Mouse (Mus musculus): Measurements from ENCODE around the gene Adamts20.

Gene Adamts20

DNA sequence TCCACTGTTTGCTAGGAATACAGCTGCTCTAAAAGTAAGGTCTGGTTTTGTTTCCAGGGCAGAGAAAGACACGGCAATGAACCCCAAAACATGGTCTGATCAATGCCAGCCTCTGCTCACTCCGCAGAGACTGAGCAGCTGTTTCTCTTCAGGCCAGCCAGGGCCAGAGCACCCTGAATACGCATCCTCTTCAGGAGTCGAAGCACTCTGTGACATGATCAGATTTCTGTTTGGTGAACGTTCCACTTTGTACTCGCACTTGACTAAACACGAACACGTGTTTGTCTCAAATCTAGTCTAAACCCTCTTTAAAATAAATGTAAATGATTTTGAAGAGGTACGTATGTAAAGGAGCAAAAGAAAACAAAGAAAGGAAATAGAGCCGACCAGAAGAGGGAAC lies 130.6 kb downstream of the Adamts20 start:
- DNase-seq, result no peak

DNA sequence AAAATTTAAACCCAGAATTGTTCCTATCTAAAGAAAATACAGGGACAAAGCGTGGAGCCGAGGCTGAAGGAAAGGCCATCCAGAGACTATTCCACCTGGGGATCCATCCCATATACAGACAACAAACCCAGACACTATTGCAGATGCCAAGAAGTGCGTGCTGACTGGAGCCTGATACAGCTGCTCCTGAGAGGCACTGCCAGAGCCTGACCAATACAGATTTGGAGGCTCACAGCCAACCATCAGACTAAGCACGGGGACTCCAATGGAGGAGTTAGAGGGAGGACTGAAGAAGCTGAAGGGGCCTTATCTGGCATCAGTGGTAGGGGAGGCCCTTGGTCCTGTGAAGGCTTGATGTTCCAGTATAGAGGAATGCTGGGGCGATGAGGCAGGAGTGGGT lies 138.6 kb downstream of the Adamts20 start:
- DNase-seq, result no peak

- peak; percentile 52 for DNase-seq
These were observed 139.6 kb downstream of the Adamts20 start for GRCm38 (mm10) chr15:94325509-94326181.

GRCm38 (mm10) chr15:94316171-94316570 lies 149.0 kb downstream of the Adamts20 start:
- DNase-seq, result no peak

DNA sequence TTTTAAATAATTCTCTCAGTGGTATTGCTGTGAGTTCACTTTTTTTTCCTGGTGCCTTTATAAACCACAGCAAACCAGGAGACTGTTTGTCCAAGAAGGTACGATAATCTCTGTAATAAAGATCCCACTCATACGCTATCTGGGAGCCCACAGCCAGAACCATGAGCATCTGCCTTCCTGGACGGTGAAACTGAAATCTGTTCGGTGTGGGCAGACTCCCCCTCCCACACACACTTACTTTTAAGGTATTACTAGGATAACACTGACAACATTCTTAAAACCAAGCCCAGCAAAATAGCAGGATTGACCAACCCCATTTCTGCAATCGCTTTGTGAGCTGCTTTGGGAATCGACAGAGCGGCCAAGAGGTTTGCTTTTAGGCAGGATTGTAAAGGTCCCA lies 155.5 kb downstream of the Adamts20 start:
- DNase-seq, result no peak

GRCm38 (mm10) chr15:94307888-94308287 lies 157.3 kb downstream of the Adamts20 start:
- DNase-seq, result no peak

GRCm38 (mm10) chr15:94303151-94303550 lies 162.1 kb downstream of the Adamts20 start:
- DNase-seq, result no peak

GRCm38 (mm10) chr15:94294084-94294483 lies 171.1 kb downstream of the Adamts20 start:
- no peak for DNase-seq

GRCm38 (mm10) chr15:94288015-94288414 lies 177.2 kb downstream of the Adamts20 start:
- no peak for DNase-seq

- no peak for DNase-seq
These were observed 177.7 kb downstream of the Adamts20 start for GRCm38 (mm10) chr15:94287495-94287894.

GRCm38 (mm10) chr15:94276418-94276817 lies 188.8 kb downstream of the Adamts20 start:
- DNase-seq, result no peak

- DNase-seq, result peak; percentile 90
These were observed 199.6 kb downstream of the Adamts20 start for GRCm38 (mm10) chr15:94265630-94266029.

GRCm38 (mm10) chr15:94264497-94264879 lies 200.7 kb downstream of the Adamts20 start:
- no peak for DNase-seq

GRCm38 (mm10) chr15:94263866-94264496 lies 201.2 kb downstream of the Adamts20 start:
- DNase-seq, result peak; percentile 40

DNA sequence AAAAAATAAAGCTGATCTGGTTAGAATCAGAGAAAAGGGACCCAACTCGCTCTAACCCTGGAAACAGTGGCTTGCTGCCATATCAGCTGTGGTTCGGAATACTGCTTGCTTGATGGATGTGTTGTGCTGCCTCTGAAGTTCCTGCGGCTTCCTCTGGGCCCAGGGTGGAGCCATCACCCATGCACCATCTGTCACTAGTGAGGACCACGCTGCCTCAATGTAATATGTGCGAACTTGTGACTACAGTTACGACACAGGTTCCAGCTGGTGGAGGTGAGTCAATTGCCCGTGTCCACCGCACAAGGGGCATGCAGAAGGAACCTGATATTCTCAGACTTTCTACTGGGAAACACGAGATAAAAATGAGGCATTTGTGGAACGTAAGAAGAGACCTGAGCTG lies 202.0 kb downstream of the Adamts20 start:
- no peak for DNase-seq

- no peak for DNase-seq
These were observed 205.7 kb downstream of the Adamts20 start for GRCm38 (mm10) chr15:94259497-94259896.

DNA sequence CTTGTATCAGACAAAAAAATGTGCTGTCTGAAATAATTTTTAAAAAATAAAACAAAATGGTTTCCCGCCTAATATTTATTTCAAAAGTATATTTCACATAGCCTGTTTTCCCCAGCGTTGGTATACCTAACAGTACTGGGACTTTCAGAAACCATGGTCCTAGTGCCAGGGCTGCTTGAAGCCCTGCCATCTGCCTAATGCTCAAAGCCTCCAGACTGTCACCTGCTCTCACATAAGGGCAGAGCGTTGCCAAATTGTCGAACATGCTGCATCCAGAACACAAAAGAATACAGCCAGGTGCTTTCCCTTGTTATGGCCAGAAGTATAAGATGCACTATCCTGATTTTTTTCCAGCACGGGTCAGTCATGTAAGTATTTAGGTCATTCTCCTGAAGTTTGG lies 209.7 kb downstream of the Adamts20 start:
- DNase-seq, result no peak

GRCm38 (mm10) chr15:94254861-94255516 lies 210.2 kb downstream of the Adamts20 start:
- no peak for DNase-seq

DNA sequence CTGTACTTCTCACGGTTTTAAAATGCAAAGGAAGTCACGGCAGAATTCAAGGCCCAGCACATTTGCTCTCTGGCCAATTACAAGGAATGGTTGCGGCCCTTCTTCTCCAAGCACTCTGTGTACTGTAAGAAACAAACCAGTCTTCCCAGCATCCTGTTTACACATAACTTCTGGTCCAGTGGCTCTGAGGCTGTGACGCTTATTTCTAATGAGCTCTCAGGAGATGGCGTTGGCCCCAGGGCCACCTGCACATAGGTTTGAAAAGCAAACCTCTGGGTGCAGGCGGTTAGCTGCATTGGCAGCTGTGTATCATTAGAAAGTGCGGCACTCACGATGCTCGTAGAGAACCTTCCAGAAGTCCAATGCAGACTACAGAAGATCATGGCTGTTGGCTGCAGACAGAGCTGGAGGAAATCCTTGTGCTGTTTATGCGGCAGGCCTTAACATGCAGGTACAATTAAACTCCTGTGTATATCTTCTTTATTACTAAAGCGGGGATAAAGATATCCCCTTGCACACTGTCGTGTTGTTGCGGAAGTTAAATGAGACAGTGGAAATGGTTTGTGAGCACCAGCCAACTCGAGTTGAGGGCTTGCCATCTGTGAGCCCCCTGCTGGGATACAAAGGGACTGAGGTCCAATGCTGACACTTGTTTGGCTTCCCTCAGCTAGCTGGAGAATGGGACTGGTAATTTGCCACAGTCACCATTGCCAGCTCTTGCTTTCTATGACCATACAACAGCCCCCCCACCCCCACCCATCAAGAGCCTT lies 210.9 kb downstream of the Adamts20 start:
- DNase-seq, result peak; percentile 26

DNA sequence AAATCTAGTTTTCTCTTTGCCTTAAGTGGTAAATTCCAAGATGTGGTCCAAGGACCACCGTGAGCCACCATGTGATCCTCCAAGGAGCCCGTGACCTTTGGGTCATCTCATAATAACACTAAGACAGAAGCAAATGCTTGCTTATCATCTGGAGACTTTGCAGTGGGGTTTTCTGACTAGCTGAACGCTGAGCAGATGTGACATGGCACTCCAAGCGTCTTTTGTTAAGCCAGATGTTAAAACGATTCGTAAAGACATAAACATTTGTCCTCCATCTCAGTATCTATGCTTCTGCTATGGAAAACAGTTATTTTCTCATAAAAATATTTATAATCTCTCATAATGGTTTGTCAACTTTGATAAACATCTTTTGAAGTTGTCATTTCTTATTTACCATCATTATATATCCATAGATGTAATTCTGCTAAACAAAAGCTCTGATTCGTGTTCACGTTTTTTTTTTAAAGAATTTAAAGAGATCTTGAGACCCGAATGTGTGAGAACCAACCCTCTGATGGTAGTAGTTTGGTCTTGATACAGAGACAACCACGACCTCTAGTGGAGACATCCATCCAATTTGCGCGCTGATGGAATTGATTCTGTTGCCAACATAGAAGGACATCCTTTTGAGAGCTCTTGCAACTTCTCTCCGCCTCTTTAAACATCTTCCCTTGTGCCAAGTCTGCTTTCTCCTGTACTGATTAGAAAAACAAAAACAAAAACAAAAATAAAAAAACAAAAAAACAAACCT lies 212.1 kb downstream of the Adamts20 start:
- peak; percentile 60 for DNase-seq

DNA sequence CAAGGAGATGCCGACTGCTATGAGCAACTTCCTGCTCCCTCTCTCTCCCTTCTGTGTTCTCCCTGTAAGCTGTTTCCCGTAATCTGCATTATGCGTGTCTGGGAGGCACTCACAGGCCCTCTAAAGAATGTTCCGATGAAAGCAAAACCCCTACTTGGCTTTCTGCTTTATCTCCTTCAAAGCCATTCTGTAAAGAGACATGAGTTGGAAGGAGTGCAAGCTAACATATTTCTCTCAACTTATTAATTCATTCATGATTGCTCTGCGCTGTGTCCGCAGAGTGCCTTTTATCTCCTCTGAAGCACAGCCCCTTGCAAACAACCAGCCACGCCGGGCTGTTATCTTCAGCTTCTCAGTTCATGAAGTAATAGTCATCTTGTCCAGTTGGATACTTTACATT lies 215.5 kb downstream of the Adamts20 start:
- DNase-seq, result no peak

GRCm38 (mm10) chr15:94248386-94248785 lies 216.8 kb downstream of the Adamts20 start:
- DNase-seq, result no peak

DNA sequence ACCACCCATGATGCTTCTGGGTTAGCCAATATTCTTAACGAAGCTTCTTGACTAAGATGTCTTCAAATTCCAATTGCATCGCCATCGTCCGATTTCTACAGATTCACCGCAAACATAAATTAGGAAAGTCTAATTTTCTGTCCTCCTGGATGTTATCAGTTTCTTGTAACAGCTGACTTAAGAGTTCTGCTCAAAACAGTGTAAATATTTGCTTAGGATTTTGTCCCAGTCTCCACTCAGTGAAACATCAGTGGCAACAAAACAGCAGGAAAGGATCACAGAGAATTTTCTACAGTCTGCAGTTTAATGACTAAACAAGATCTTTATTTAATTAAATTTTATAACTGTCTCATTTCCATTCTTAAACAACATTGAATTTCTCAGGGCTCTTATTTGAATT lies 218.5 kb downstream of the Adamts20 start:
- DNase-seq, result no peak

Measured in lung, postnatal 36 days (tissue).